Mouse (Mus musculus) midbrain, embryonic 14.5 days (tissue): Measurements from ENCODE around the gene Ero1l. TPM values are rescaled to one million over a fixed set of nuclear protein-coding genes. Genes with fewer than 3 reads are reported as not detected.

ENCODE experiments used
- ATAC-seq: fragments of 200-750 bp; cut with Nextera tagmentation; 2 replicates; pipeline ENCODE4 v1.8.0; 2017; ENCODE audit warnings: moderate number of reproducible peaks, moderate library complexity; ENCODE audit not compliant: low FRiP score, low TSS enrichment
- DNase-seq: peaks from one replicate; pipeline ENCODE4 v3.0.0-alpha.2; 2015
- H3K27ac ChIP-seq: fragments of 300-500 bp; sonication (generic); replicated peaks from 2 replicates; pipeline ENCODE4 v1.5.1; 2014; ENCODE audit warnings: mild to moderate bottlenecking, low read depth, low read length, moderate library complexity
- H3K27me3 ChIP-seq: fragments of 300-500 bp; sonication (generic); 2 replicates; pipeline ENCODE4 v1.6.1; 2014; ENCODE audit warnings: low read length, control low read depth, mixed read lengths; ENCODE audit not compliant: control insufficient read depth, insufficient read depth
- H3K36me3 ChIP-seq: fragments of 300-500 bp; sonication (generic); 2 replicates; pipeline ENCODE4 v1.6.1; 2014; ENCODE audit warnings: low read length, control low read depth; ENCODE audit not compliant: control insufficient read depth, insufficient read depth
- H3K4me1 ChIP-seq: fragments of 300-500 bp; sonication (generic); 2 replicates; pipeline ENCODE4 v1.6.1; 2014; ENCODE audit warnings: mild to moderate bottlenecking, antibody characterized with exemption, low read length, control low read depth; ENCODE audit not compliant: control insufficient read depth, insufficient read depth
- H3K4me2 ChIP-seq: fragments of 300-500 bp; sonication (generic); 2 replicates; pipeline ENCODE4 v1.6.1; 2014; ENCODE audit warnings: mild to moderate bottlenecking, low read length, moderate library complexity
- H3K4me3 ChIP-seq: fragments of 300-500 bp; sonication (generic); replicated peaks from 2 replicates; pipeline ENCODE4 v1.5.1; 2014; ENCODE audit warnings: low read depth, low read length
- H3K9ac ChIP-seq: fragments of 300-500 bp; sonication (generic); replicated peaks from 2 replicates; pipeline ENCODE4 v1.6.1; 2014; ENCODE audit warnings: mild to moderate bottlenecking, low read length, moderate library complexity
- H3K9me3 ChIP-seq: fragments of 300-500 bp; sonication (generic); 2 replicates; pipeline ENCODE4 v1.6.1; 2016; ENCODE audit warnings: low read length, control low read depth, mixed read lengths; ENCODE audit not compliant: control insufficient read depth
- WGBS: fragments of 180-500 bp; shearing (Covaris S2); extraction: QIAGEN DNeasy Blood & Tissue Kit; methylation state at CpG from one replicate; pipeline ENCODE4 v1.1.7; 2014; 5-methylcytosine and 5-hydroxymethylcytosine counted together
- polyA plus RNA-seq: library from polyadenylated mRNA; unstranded; fragments of >200 nt; fragmentation: Nextera tagmentation; extraction: Ambion mirVana; gene quantifications from 2 replicates; pipeline ENCODE4 v1.2.1, GENCODE M21; 2014

The Ero1l gene
- polyA plus RNA-seq, 1 experiment from 2014 or later, result 29.9 TPM

DNA sequence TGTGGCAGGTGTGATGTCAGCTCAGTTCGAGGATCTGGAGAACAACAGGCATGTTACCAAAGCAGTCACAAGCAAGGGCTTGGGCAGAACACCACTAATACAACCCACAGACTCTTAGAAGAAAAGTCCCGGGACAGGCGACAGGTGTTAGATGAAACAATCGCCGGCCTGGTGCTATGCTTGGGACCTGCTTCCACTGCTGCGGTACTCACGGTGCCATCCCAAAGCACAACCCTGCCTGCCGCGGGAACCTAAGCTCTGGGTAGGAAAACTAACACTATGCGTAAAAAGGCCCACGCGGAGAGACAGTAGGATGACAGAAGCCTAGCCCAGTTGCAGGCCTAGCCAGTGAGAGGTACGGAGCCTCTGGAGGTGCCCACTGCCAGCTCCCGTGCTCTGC lies 8.5 kb downstream of the Ero1l start:
- peaks cover under 1% of the 10 kb centered on the region; the same call in 1 of the 2 replicates for H3K36me3 ChIP-seq
- no peaks in the 10 kb centered on the region for H3K9me3 ChIP-seq
- H3K4me2 ChIP-seq, result no peak overlapping the region

DNA sequence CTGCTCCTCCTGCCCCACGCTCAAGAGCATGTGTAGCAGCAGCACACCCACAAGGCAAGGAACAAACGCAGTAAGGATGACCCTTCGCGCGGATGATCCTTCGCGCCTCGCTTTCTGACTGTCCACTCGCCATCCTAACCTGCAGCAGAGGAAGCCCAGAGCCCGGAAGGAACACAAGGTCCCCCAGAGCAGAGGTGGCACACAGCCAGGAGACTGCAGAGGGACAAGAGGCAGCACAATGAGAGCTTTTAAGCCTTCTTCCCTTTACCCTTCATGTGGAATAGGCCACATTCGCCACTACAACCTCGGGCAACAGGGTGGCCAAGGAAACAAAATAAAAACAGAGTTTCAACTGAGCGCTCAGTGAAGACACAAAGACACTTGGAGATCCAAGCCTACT lies 8.9 kb downstream of the Ero1l start:
- DNase-seq (no peak), ATAC-seq (no peak)
- no peaks in the 10 kb centered on the region for H3K4me1 ChIP-seq
- WGBS, result 92% methylated on average over 13 of the region's 13 CpGs
- H3K4me3 ChIP-seq, result no peak overlapping the region
- no peaks in the 10 kb centered on the region for H3K27me3 ChIP-seq
- no peaks in the 10 kb centered on the region for H3K9me3 ChIP-seq
- no peak overlapping the region for H3K4me2 ChIP-seq
- H3K27ac ChIP-seq, result no peak overlapping the region
- peaks cover 4% of the 10 kb centered on the region; the same call in 1 of the 2 replicates for H3K36me3 ChIP-seq
- H3K9ac ChIP-seq, result no peak overlapping the region

More for the DNA sequence above, 8.5 kb downstream of the Ero1l start:
- Histone ChIP-seq H3K27me3 (no peaks in the 10 kb centered on the region), H3K27ac (no peak overlapping the region), H3K4me3 (no peak overlapping the region), H3K4me1 (no peaks in the 10 kb centered on the region), H3K9ac (no peak overlapping the region)
- 92% methylated on average over 14 of the region's 14 CpGs for WGBS
- no peak for DNase-seq
- ATAC-seq, result no peak

DNA sequence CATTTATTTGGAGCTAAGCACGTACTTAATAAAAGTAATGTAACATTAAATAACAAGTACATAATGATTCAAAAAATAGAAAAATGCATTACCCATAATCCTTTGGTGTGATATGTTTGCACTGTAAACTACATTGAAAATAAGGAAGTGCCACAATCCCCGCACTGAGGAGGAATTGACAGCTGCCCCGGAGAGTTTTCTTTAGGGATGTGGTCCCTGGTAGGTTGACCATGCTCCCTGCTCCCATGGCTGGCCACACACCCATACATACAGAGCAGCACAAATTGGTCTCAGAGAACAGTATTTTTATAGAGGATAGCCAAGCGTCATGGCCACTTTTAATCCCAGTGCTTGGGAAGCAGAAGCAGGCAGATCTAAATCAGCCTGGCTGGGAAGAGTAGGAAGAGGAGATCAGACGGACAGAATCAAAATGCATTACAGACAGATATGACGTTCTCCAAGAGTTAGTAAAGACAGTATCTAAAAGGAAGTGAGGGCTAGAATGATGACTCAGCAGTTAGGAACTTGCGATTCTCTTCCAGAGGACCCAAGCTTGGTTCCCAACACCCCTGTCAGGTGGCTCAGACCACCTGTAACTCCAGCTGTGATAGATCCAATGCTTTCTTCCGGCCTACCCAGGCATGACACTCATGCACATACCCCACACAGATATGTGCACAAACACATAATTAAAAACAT lies 10.8 kb downstream of the Ero1l start:
- Histone ChIP-seq H3K27me3 (no peaks in the 10 kb centered on the region), H3K4me3 (no peak overlapping the region), H3K27ac (no peak overlapping the region), H3K4me1 (no peaks in the 10 kb centered on the region), H3K36me3 (peaks cover 7% of the 10 kb centered on the region), H3K4me2 (no peak overlapping the region), H3K9ac (no peak overlapping the region), H3K9me3 (no peaks in the 10 kb centered on the region)
- ATAC-seq (no peak), DNase-seq (no peak)
- 92% methylated on average over 8 of the region's 8 CpGs for WGBS

DNA sequence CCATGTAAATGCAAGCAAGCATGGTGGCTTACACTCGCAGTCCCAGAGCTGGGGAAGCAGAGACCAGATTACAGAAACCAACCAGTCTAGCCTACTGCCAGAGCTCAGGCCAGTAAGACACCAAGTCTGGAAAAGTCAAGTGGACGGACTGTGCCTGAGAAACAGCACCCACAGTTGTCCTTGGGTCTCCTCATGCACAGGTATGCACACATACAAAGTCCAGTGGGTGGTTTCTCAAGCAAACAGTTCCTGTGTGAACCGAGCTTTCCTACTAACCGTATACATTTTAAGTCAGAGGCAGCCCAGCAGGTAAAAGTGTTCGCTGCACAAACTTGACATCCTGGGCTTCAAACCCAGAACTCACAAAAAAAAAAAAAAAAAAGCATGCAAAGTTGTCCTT lies 12.7 kb downstream of the Ero1l start:
- Histone ChIP-seq H3K4me2 (no peak overlapping the region), H3K4me3 (no peak overlapping the region), H3K27ac (no peak overlapping the region), H3K4me1 (no peaks in the 10 kb centered on the region), H3K9me3 (no peaks in the 10 kb centered on the region), H3K27me3 (no peaks in the 10 kb centered on the region), H3K9ac (no peak overlapping the region), H3K36me3 (peaks cover 24% of the 10 kb centered on the region)
- DNase-seq, result no peak
- no peak for ATAC-seq
- WGBS, result 97% methylated on average over 5 of the region's 5 CpGs

GRCm38 (mm10) chr14:45304389-45304788 lies 14.2 kb downstream of the Ero1l start:
- Histone ChIP-seq H3K4me2 (no peak overlapping the region), H3K4me1 (no peaks in the 10 kb centered on the region), H3K27ac (no peak overlapping the region), H3K9me3 (no peaks in the 10 kb centered on the region), H3K27me3 (no peaks in the 10 kb centered on the region), H3K36me3 (peaks cover 39% of the 10 kb centered on the region), H3K4me3 (no peak overlapping the region), H3K9ac (no peak overlapping the region)
- peak; percentile 23 for DNase-seq
- WGBS, result 48% methylated on average over 4 of the region's 4 CpGs
- ATAC-seq, result no peak

GRCm38 (mm10) chr14:45303939-45304338 lies 14.6 kb downstream of the Ero1l start:
- Histone ChIP-seq H3K9ac (no peak overlapping the region), H3K27ac (no peak overlapping the region), H3K4me1 (no peaks in the 10 kb centered on the region), H3K4me3 (no peak overlapping the region), H3K36me3 (peaks cover 43% of the 10 kb centered on the region), H3K27me3 (no peaks in the 10 kb centered on the region), H3K4me2 (no peak overlapping the region), H3K9me3 (no peaks in the 10 kb centered on the region)
- WGBS, result 22% methylated on average over 4 of the region's 4 CpGs
- peak; percentile 62 for DNase-seq
- peak; percentile 82 for ATAC-seq

DNA sequence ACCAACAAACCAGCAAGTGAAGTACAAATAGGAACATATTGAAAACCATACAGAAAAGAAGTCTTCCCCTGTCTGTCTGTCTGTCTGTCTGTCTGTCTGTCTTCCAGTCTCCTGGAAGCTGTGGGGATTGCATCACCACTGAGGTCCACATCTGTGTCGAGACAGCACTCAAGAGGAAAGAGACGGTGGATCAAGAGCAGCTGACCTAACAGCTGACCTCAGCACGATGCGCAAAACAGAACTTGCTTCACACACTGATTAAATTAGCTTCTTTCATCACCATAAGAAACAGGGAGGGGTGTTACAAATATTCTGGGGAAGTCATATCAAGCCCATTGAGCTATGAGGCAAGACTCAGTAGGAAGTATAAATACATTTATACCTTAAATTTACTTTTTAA lies 27.0 kb downstream of the Ero1l start:
- H3K4me1 ChIP-seq, result no peaks in the 10 kb centered on the region
- H3K4me3 ChIP-seq, result no peak overlapping the region
- ATAC-seq (no peak), DNase-seq (no peak)
- peaks cover 44% of the 10 kb centered on the region for H3K36me3 ChIP-seq
- H3K9me3 ChIP-seq, result no peaks in the 10 kb centered on the region
- 80% methylated on average over 4 of the region's 4 CpGs for WGBS
- no peak overlapping the region for H3K4me2 ChIP-seq
- no peaks in the 10 kb centered on the region for H3K27me3 ChIP-seq
- H3K9ac ChIP-seq, result no peak overlapping the region
- H3K27ac ChIP-seq, result no peak overlapping the region

DNA sequence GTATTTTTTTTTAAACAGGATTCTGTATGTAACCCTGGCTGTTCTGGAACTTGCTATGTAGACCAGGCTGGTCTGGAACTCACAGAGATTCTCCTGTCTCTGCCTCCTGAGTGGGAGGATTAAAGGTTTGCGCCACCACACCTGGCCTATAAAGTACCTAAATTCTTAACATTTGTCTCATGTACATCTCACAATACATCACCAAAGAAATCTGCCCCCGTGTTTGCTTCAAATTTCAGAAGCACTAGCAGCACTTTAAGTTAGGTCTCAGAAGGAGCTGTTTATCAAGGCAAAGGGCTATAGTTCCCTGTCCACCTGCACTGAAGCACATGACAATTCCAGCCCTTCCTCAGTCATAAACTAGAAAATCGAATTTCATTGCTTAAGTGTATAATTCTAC lies 36.5 kb downstream of the Ero1l start:
- H3K27me3 ChIP-seq, result no peaks in the 10 kb centered on the region
- no peak overlapping the region for H3K4me2 ChIP-seq
- WGBS, result 89% methylated on average over 3 of the region's 3 CpGs
- H3K9ac ChIP-seq, result no peak overlapping the region
- peaks cover 38% of the 10 kb centered on the region for H3K36me3 ChIP-seq
- ATAC-seq (no peak), DNase-seq (no peak)
- no peaks in the 10 kb centered on the region for H3K9me3 ChIP-seq
- H3K4me1 ChIP-seq, result no peaks in the 10 kb centered on the region
- H3K27ac ChIP-seq, result no peak overlapping the region
- no peak overlapping the region for H3K4me3 ChIP-seq

DNA sequence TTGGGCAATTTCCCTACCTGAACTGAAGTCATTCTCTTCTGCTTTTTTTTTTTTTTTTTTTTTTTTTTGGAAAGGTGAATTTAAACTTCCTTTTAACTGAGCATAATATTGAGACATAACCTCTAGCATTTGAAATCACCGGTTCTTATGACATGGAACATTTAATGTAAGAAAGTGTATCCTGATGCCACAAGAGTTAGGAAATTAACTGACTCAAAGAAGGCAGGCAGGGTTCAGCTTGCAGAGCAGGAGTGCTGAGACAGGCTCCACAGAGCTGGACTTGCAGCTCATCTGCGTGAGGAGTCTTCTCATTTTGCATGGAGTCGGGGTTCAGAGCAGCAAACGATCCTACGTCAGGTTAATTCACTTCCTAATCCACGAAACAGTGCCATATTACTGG lies 42.8 kb downstream of the Ero1l start:
- no peaks in the 10 kb centered on the region for H3K27me3 ChIP-seq
- DNase-seq (no peak), ATAC-seq (no peak)
- WGBS, result 94% methylated on average over 6 of the region's 6 CpGs
- no peak overlapping the region for H3K9ac ChIP-seq
- no peak overlapping the region for H3K4me3 ChIP-seq
- no peaks in the 10 kb centered on the region for H3K4me1 ChIP-seq
- H3K9me3 ChIP-seq, result no peaks in the 10 kb centered on the region
- H3K36me3 ChIP-seq, result peaks cover 25% of the 10 kb centered on the region
- no peak overlapping the region for H3K27ac ChIP-seq
- no peak overlapping the region for H3K4me2 ChIP-seq
